In the genomic region with DNA sequence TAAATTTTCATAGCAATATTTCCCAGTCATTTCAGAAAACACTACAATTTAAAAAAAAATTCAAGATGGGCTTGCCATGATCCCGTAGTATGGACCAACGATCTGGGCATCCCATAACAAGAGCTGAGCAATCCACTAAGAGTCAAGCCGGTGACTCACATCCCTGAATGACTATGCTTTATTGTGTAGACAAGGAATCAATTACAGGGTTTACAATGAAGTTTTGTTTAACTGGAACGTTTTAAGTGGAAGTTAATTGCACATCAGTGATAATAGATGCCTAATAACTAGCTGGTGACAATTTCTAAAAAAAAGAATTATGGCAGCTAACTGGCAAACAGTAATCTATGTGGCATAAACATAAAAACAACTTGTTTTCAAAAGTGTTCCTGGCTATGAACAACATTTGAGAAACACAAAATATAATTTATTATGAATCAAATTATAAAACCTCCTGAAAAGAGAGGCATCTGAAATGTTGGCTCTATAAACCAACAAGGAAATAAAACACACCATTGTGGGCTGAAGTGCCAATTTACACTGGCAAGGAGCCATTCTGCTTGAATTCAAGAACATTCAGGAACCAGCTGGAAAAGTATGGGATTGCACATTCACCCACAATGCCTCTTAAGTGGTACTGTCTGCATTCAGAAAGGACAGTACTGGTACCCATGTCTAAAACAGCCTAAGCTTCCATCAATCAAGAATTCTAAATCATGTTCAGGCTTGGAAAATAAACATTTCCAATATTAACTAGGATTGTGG, we compare ENCODE assay signal across 12 mouse cellular contexts. TPM values are rescaled to one million over a fixed set of nuclear protein-coding genes. Genes with fewer than 3 reads are reported as not detected.
A peak's percentile ranks its signal among the peaks of the same experiment; 100 is the strongest.
DNase-seq lines count a peak whose midpoint lies in the region; ATAC-seq and TF ChIP-seq lines count a peak whose summit lies in the region.
"Had no signal": no experiment of that assay in that cellular context is flagged by ENCODE, and none has a peak within 500 bp of the region (broad histone marks: within the 10 kb centered on the region; RNA-seq: fewer than 3 reads in every experiment).

No protein-coding gene starts in this region.

- no peak overlapping the region for H3K27ac ChIP-seq in forebrain, postnatal 0 days (ENCODE audit: low read depth, low read length)
- no peak overlapping the region for H3K27ac ChIP-seq in forebrain, embryonic 10.5 days
- H3K27ac ChIP-seq: forebrain, embryonic 15.5 days had no signal

- no peak overlapping the region for H3K4me3 ChIP-seq in forebrain, postnatal 0 days (ENCODE audit: low read depth, low read length)
- H3K4me3 ChIP-seq in forebrain, embryonic 10.5 days, result no peak overlapping the region
- H3K4me3 ChIP-seq: forebrain, embryonic 15.5 days had no signal

- no peaks in the 10 kb centered on the region for H3K9me3 ChIP-seq in forebrain, postnatal 0 days (ENCODE audit: low read length)
- H3K9me3 ChIP-seq in forebrain, embryonic 10.5 days, result no peaks in the 10 kb centered on the region
- H3K9me3 ChIP-seq: forebrain, embryonic 15.5 days had no signal

- no peak overlapping the region for H3K9ac ChIP-seq in forebrain, postnatal 0 days
- H3K9ac ChIP-seq: forebrain, embryonic 15.5 days had no signal

- intact Hi-C loops in left cerebral cortex, postnatal 25 days (cut with DNase I), result no loop called here

- no peak for TF ChIP-seq CTCF in forebrain, postnatal 0 days (IDR thresholded peaks at IDR 0.05; ENCODE audit: low read depth)

- H3K27me3 ChIP-seq in forebrain, postnatal 0 days (ENCODE audit: insufficient read depth, low read length), result no peaks in the 10 kb centered on the region
- H3K27me3 ChIP-seq in forebrain, embryonic 10.5 days (ENCODE audit: poor library complexity, severe bottlenecking), result no peaks in the 10 kb centered on the region
- H3K27me3 ChIP-seq: forebrain, embryonic 15.5 days had no signal

- no peaks in the 10 kb centered on the region for H3K36me3 ChIP-seq in forebrain, postnatal 0 days (ENCODE audit: insufficient read depth)
- peaks cover 42% of the 10 kb centered on the region for H3K36me3 ChIP-seq in forebrain, embryonic 10.5 days (replicated peaks)
- H3K36me3 ChIP-seq: forebrain, embryonic 15.5 days had no signal

- H3K4me2 ChIP-seq in forebrain, postnatal 0 days (ENCODE audit: low read depth), result no peak overlapping the region
- H3K4me2 ChIP-seq: forebrain, embryonic 15.5 days had no signal

- 18% methylated on average over 4 of the region's 4 CpGs for WGBS in forebrain, postnatal 0 days
- 64% methylated on average over 4 of the region's 4 CpGs for WGBS in forebrain, embryonic 10.5 days

- peak; percentile 72 for DNase-seq in forebrain, postnatal 0 days
- DNase-seq in forebrain, embryonic 10.5 days (ENCODE audit: extremely low spot score, low spot score), result no peak
- peak; percentile 32 to 72 for DNase-seq in left cerebral cortex, postnatal 25 days (ENCODE audit: low spot score in 2 of 2)
- no peak for DNase-seq in left cerebral cortex, adult 18-20 months (ENCODE audit: low spot score in 2 of 2)
- DNase-seq in Muller cell, postnatal 12 days (ENCODE audit: inconsistent ontology term), result peak; percentile 80
- DNase-seq in lung, postnatal 10 days, result peak; percentile 55
- no peak for DNase-seq in gastrocnemius, adult 18-20 months (ENCODE audit: low spot score)
- DNase-seq: cerebellum, adult 18-20 months; heart, postnatal 4 days; liver had no signal

- ATAC-seq in forebrain, postnatal 0 days, result peak; percentile 38; the same call in 1 of the 2 replicates
- ATAC-seq: forebrain, embryonic 15.5 days; intestine, embryonic 16.5 days had no signal

- H3K4me1 ChIP-seq in forebrain, postnatal 0 days (ENCODE audit: insufficient read depth), result peaks cover 5% of the 10 kb centered on the region; the same call in 1 of the 2 replicates
- H3K4me1 ChIP-seq in forebrain, embryonic 10.5 days, result peaks cover 25% of the 10 kb centered on the region

RNA-seq across cellular contexts. Expression of a gene that starts 8.6 kb away (rescaled TPM):
- 25.3 and 26.5 TPM in 2 replicates for total RNA-seq in forebrain, postnatal 0 days (2014; rRNA removed)
- 22.6 and 24.1 TPM in 2 replicates for polyA plus RNA-seq in forebrain, postnatal 0 days (2015; fragmentation: Nextera tagmentation; extraction: Ambion mirVana)
- 86.0 and 87.4 TPM in 2 replicates for polyA plus RNA-seq in forebrain, embryonic 10.5 days (2016; fragmentation: Nextera tagmentation; extraction: Ambion mirVana)
- 1 to 10 TPM; 7.3 to 8.0 TPM for total RNA-seq in left cerebral cortex, postnatal 25 days (2021)
- total RNA-seq in left cerebral cortex, adult 18-20 months (2021), result 1 to 10 TPM; 3.2 to 4.8 TPM
- 1 to 10 TPM; 3.7 to 4.6 TPM for total RNA-seq in gastrocnemius, adult 18-20 months (2021)

RNA-seq across cellular contexts. Expression of a gene that starts 24.7 kb away (rescaled TPM):
- 5.3 and 10.3 TPM in 2 replicates for total RNA-seq in forebrain, postnatal 0 days (2014; rRNA removed)
- polyA plus RNA-seq in forebrain, postnatal 0 days (2015; fragmentation: Nextera tagmentation; extraction: Ambion mirVana), result 13.8 and 18.1 TPM in 2 replicates
- not detected in 2 replicates for polyA plus RNA-seq in forebrain, embryonic 10.5 days (2016; fragmentation: Nextera tagmentation; extraction: Ambion mirVana)
- 1 to 10 TPM; 5.1 to 7.2 TPM for total RNA-seq in left cerebral cortex, postnatal 25 days (2021)
- total RNA-seq in left cerebral cortex, adult 18-20 months (2021), result 1 to 10 TPM; 2.0 to 7.4 TPM
- total RNA-seq in gastrocnemius, adult 18-20 months (2021), result 1 to 10 TPM; 2.4 to 3.1 TPM

RNA-seq across cellular contexts. Expression of a gene that starts 49.7 kb away (rescaled TPM):
- 37.9 and 49.9 TPM in 2 replicates for total RNA-seq in forebrain, postnatal 0 days (2014; rRNA removed)
- 14.1 and 17.6 TPM in 2 replicates for polyA plus RNA-seq in forebrain, postnatal 0 days (2015; fragmentation: Nextera tagmentation; extraction: Ambion mirVana)
- polyA plus RNA-seq in forebrain, embryonic 10.5 days (2016; fragmentation: Nextera tagmentation; extraction: Ambion mirVana), result 11.7 and 13.2 TPM in 2 replicates
- total RNA-seq in left cerebral cortex, postnatal 25 days (2021), result 100 to 1,000 TPM; 118 to 139 TPM
- total RNA-seq in left cerebral cortex, adult 18-20 months (2021), result 100 to 1,000 TPM; 125 to 129 TPM
- total RNA-seq in gastrocnemius, adult 18-20 months (2021), result under 1 TPM; 0.31 to 0.41 TPM

Comparison
In these comparisons a context has a peak if more than half of its experiments do, and no peak if none do; other contexts are left out.
1. DNase-seq: peak in forebrain, postnatal 0 days (single experiment), left cerebral cortex, postnatal 25 days (2 of 2), Muller cell, postnatal 12 days (single experiment) and lung, postnatal 10 days (single experiment); none in forebrain, embryonic 10.5 days (single experiment), left cerebral cortex, adult 18-20 months (0 of 2) and gastrocnemius, adult 18-20 months (single experiment).
2. RNA of a gene that starts 49.7 kb away (total RNA-seq): 118 to 139 TPM in left cerebral cortex, postnatal 25 days, 125 to 129 TPM in left cerebral cortex, adult 18-20 months and 37.9 to 49.9 TPM in forebrain, postnatal 0 days; 0.31 to 0.41 TPM in gastrocnemius, adult 18-20 months; every median in the first group is over 10 times any median in the second.